Mouse (Mus musculus) G1E (cell line): Measurements from ENCODE around the gene Cxcl10.

ENCODE experiments used
- CTCF ChIP-seq: IDR thresholded peaks from 2 replicates; pipeline ENCODE4 v1.5.1; 2012; ENCODE audit warnings: low read depth, low read length, inconsistent platforms, mixed read lengths
- GATA1 ChIP-seq: IDR thresholded peaks from 2 replicates; pipeline ENCODE4 v1.6.1; 2012; ENCODE audit warnings: borderline replicate concordance, low read length, inconsistent platforms, mixed read lengths
- GATA2 ChIP-seq: IDR thresholded peaks from 2 replicates; pipeline ENCODE4 v1.6.1; 2012; ENCODE audit warnings: low read depth, low read length, inconsistent platforms, borderline replicate concordance
- POLR2AphosphoS5 ChIP-seq: IDR thresholded peaks from 2 replicates; pipeline ENCODE4 v1.6.1; 2012; ENCODE audit warnings: low read depth, low read length, inconsistent platforms; ENCODE audit not compliant: insufficient replicate concordance
- TAL1 ChIP-seq: conservative IDR thresholded peaks from 2 replicates; pipeline ENCODE4 v1.6.1; 2012; ENCODE audit warnings: low read depth, low read length, inconsistent platforms, mixed read lengths

- TF ChIP-seq CTCF (no peak), TAL1 (no peak), POLR2AphosphoS5 (no peak), GATA1 (no peak), GATA2 (no peak)
Measured at GRCm38 (mm10) chr5:92363179-92363578, 14.5 kb upstream of the Cxcl10 start.
